Mouse (Mus musculus): ENCODE measurements around the gene Chil4. TPM values are rescaled to one million over a fixed set of nuclear protein-coding genes. Genes with fewer than 3 reads are reported as not detected.
"Not testable (repeated sequence)": the region's sequence is repeated elsewhere in the genome, so short reads cannot be mapped to it uniquely, and the experiment has no call there.

Gene Chil4
- polyA plus RNA-seq, 1 experiment from 2014 or later, result 2.5 TPM

DNA sequence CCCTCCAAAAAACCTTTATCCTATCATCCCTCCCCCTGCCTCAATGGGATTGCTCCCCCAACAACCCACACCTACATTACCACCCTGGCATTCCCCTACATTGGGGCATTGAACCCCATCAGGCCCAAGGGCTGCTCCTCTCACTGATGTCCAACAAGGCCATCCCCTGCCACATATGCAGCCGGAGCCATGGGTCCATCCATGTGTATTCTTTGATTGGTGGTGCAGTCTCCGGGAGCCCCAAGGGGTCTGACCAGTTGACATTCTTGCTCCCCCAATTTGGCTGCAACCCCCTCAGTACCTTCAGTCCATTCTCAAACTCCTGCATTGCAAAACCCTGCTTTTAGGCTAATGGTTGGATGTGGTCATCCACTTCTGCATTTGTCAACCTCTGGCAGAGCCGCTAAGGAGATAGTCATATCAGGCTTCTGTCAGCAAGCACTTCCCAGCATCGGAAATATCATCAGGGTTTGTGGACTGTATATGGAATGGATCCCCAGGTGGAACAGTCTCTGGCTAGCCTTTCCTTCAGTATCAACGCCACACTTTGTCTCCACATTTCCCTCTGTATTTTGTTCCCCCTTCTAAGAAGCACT, 20.0 kb upstream of the Chil4 start:
- H3K27ac ChIP-seq, result no peak overlapping the region
- H3K4me2 ChIP-seq (ENCODE audit: low read length), result no peak overlapping the region
- H3K36me3 ChIP-seq (ENCODE audit: insufficient read depth, low read length), result no peaks in the 10 kb centered on the region
- H3K9me3 ChIP-seq (replicated peaks; ENCODE audit: low read length), result no peaks in the 10 kb centered on the region
- ATAC-seq (replicated peaks; ENCODE audit: low FRiP score, low read depth) (no peak), DNase-seq (ENCODE audit: low spot score) (no peak)
- H3K4me1 ChIP-seq (replicated peaks; ENCODE audit: insufficient read depth, low read length), result no peaks in the 10 kb centered on the region
- 91% methylated on average over 5 of the region's 5 CpGs for WGBS
- no peak overlapping the region for H3K9ac ChIP-seq (ENCODE audit: low read depth, low read length)
- no peak for TF ChIP-seq CTCF (IDR thresholded peaks at IDR 0.05; ENCODE audit: low read depth)
- no peak overlapping the region for H3K4me3 ChIP-seq (replicated peaks; ENCODE audit: low read depth, low read length)
- no peaks in the 10 kb centered on the region for H3K27me3 ChIP-seq (ENCODE audit: insufficient read depth, low read length)

DNA sequence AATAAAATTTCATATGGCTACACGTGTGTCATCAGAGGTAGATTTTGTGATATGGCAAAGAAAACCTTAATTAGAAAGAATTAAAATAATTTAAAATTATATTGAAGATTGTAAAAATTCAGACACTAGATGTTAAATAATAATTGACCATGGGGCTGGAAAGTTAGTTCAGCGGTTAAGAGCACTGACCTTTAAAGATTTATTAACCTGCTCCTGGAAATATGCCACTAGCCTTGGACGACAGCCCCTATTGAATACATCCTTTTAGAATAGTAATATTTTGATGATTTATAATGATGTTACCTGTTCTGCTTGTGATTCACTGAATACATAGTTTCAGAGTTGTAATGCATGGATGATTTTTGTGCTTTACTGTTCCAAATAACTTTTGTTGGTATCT, 4.1 kb upstream of the Chil4 start:
- DNase-seq (ENCODE audit: low spot score); H3K4me1 ChIP-seq (replicated peaks; ENCODE audit: insufficient read depth, low read length); H3K4me2 ChIP-seq (ENCODE audit: low read length); H3K9ac ChIP-seq (ENCODE audit: low read depth, low read length); H3K36me3 ChIP-seq (ENCODE audit: insufficient read depth, low read length); H3K27me3 ChIP-seq (ENCODE audit: insufficient read depth, low read length); H3K4me3 ChIP-seq (replicated peaks; ENCODE audit: low read depth, low read length); H3K27ac ChIP-seq; H3K9me3 ChIP-seq (replicated peaks; ENCODE audit: low read length); ATAC-seq (replicated peaks; ENCODE audit: low FRiP score, low read depth): not testable (repeated sequence)
- 59% methylated on average over 3 of the region's 3 CpGs for WGBS

DNA sequence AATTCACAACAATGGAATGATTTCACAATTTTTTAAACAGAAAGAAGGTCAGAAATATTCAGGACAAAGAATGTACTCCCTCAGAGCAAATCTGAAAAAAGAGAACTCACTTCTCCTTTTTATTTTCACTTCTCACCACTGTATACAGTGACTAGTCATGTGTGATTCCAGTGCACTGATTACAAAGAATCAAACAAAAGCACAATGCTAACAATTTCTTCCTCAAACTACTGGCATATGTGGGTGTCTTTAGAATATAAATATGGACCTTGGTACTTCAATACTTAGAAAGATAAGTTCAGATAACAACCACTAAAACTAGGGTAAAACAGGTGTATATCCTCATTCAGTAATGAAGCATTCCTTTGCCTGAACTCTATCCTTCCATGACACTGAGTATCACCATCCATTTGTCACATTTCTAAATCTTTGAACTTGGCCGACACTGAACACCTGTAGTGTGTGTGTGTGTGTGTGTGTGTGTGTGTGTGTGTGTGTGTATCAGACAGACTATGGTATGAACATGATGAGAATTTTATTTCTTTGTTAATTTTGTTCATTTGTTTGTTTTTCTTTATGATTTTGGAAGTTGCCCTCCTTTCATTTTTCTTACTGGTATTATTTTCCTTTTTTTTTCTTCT, 2.4 kb upstream of the Chil4 start:
- Histone ChIP-seq H3K9me3 (replicated peaks; ENCODE audit: low read length) (no peaks in the 10 kb centered on the region), H3K27me3 (ENCODE audit: insufficient read depth, low read length) (no peaks in the 10 kb centered on the region), H3K4me3 (replicated peaks; ENCODE audit: low read depth, low read length) (no peak overlapping the region), H3K4me2 (ENCODE audit: low read length) (no peak overlapping the region), H3K4me1 (replicated peaks; ENCODE audit: insufficient read depth, low read length) (no peaks in the 10 kb centered on the region), H3K36me3 (ENCODE audit: insufficient read depth, low read length) (no peaks in the 10 kb centered on the region), H3K9ac (ENCODE audit: low read depth, low read length) (no peak overlapping the region), H3K27ac (no peak overlapping the region)
- ATAC-seq (replicated peaks; ENCODE audit: low FRiP score, low read depth), result no peak
- WGBS, result 83% methylated on average over 1 of the region's 1 CpGs
- TF ChIP-seq CTCF (IDR thresholded peaks at IDR 0.05; ENCODE audit: low read depth), result no peak
- no peak for DNase-seq (ENCODE audit: low spot score)

DNA sequence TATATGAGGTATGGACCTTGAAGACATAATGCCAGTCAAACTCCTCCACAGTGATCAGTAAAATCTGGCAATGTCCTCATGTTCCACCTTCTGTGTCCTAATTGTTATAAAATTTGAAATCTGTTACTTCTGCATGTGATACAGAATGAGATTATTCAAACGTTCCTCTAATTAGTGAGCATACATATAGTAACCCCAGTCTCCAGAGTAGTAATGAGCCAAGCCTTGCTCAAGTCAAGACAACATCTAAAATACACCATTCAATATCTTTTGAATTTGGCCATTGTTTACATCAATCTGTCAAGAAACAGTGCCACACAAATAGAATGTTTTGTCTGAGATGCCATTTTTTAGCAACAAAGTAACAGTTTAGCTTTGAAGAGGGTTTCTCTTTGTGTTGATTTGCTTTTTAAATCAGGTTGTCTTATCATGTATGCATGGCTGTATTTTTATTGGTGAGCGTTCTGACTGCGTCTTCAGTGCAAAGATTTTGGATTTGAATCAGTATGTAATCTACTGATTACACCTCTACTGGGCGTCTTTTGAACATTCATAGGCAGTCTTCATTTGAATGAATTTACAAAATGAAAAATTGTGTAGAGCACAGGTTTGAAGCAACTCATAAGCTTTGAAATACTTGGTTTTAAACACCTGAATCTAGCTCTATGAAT, 888 bp downstream of the Chil4 start:
- H3K4me2 ChIP-seq (ENCODE audit: low read length); H3K9ac ChIP-seq (ENCODE audit: low read depth, low read length); H3K4me1 ChIP-seq (replicated peaks; ENCODE audit: insufficient read depth, low read length); H3K27ac ChIP-seq; ATAC-seq (replicated peaks; ENCODE audit: low FRiP score, low read depth); H3K36me3 ChIP-seq (ENCODE audit: insufficient read depth, low read length); DNase-seq (ENCODE audit: low spot score); H3K4me3 ChIP-seq (replicated peaks; ENCODE audit: low read depth, low read length); H3K27me3 ChIP-seq (ENCODE audit: insufficient read depth, low read length); H3K9me3 ChIP-seq (replicated peaks; ENCODE audit: low read length): not testable (repeated sequence)
- WGBS, result 83% methylated on average over 4 of the region's 4 CpGs

DNA sequence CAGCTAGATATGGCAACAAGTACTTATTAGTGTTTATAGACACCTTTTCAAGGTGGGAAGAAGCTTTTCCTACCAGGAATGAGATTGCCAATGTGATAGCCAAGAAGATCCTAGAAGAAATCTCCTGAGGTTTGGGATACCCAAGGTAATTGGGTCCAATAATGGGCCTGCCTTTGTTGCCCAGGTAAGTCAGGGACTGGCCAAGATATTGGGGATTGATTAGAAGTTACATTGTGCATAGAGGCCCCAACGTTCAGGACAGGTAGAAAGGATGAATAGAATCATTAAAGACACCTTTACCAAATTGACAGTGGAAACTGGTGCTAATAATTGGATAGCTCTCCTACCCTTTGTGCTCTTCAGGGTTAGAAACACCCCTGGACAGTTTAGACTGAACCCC, 21.3 kb downstream of the Chil4 start:
- H3K4me2 ChIP-seq (ENCODE audit: low read length); H3K9me3 ChIP-seq (replicated peaks; ENCODE audit: low read length); H3K4me1 ChIP-seq (replicated peaks; ENCODE audit: insufficient read depth, low read length); H3K27ac ChIP-seq; H3K9ac ChIP-seq (ENCODE audit: low read depth, low read length); H3K27me3 ChIP-seq (ENCODE audit: insufficient read depth, low read length); ATAC-seq (replicated peaks; ENCODE audit: low FRiP score, low read depth); H3K4me3 ChIP-seq (replicated peaks; ENCODE audit: low read depth, low read length); DNase-seq (ENCODE audit: low spot score); H3K36me3 ChIP-seq (ENCODE audit: insufficient read depth, low read length): not testable (repeated sequence)
- 58% methylated on average over 1 of the region's 1 CpGs for WGBS

DNA sequence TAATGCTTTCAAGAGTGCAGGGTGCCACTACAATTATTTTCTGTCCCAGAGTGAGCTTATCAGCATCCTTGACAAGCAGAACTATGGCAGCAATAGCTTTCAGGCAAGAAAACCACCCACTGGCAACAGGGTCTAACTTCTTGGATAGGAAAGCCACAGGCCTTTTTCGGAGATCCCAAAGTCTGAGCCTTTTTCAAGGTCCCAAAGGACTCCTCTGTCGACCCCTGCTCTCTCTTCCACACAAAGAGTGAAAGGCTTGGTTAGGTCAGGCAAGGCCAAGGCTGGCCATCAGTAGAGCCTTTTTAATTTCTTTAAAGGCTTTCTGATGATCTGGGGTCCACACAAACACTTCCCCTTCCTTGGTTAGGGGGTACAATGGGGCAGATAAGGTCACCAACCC, 22.1 kb downstream of the Chil4 start:
- WGBS, result 67% methylated on average over 2 of the region's 2 CpGs
- H3K27ac ChIP-seq; H3K36me3 ChIP-seq (ENCODE audit: insufficient read depth, low read length); H3K27me3 ChIP-seq (ENCODE audit: insufficient read depth, low read length); H3K4me2 ChIP-seq (ENCODE audit: low read length); DNase-seq (ENCODE audit: low spot score); H3K9me3 ChIP-seq (replicated peaks; ENCODE audit: low read length); ATAC-seq (replicated peaks; ENCODE audit: low FRiP score, low read depth); H3K4me1 ChIP-seq (replicated peaks; ENCODE audit: insufficient read depth, low read length); H3K4me3 ChIP-seq (replicated peaks; ENCODE audit: low read depth, low read length); H3K9ac ChIP-seq (ENCODE audit: low read depth, low read length): not testable (repeated sequence)

All from kidney, postnatal 0 days (tissue).